Mouse (Mus musculus) ES-E14 (cell line): ENCODE measurements at regions not wholly inside any gene's neighbourhood (a gene's known extent, or its start where the extent isn't known, plus 50 kb on each side); places are given as distances from the start of the nearest gene placed in this dataset.

Experiments used
- DNase-seq: peaks from one replicate; pipeline ENCODE4 v3.0.0-alpha.2; 2013; ENCODE audit warnings: low read depth, low spot score
- H3K27ac ChIP-seq: 2 replicates; pipeline ENCODE4 v1.5.1; 2012; ENCODE audit warnings: low read depth, mild to moderate bottlenecking, low read length, moderate library complexity, mixed read lengths; ENCODE audit not compliant: poor library complexity, insufficient read depth, severe bottlenecking
- H3K36me3 ChIP-seq: 2 replicates; pipeline ENCODE4 v1.6.1; 2012; ENCODE audit warnings: mild to moderate bottlenecking, low read length, moderate library complexity, mixed read lengths; ENCODE audit not compliant: control insufficient read depth, poor library complexity, insufficient read depth, severe bottlenecking
- H3K4me1 ChIP-seq, 2 experiments: fragments of 150-350 bp in 1 of 2; sonication (generic) in 1 of 2; 2 replicates each; pipeline ENCODE4 v1.6.1; 2012; ENCODE audit warnings: low read length in 2 of 2, mild to moderate bottlenecking in 1 of 2, mixed read lengths in 1 of 2; ENCODE audit not compliant: control insufficient read depth in 2 of 2, insufficient read depth in 2 of 2, poor library complexity in 1 of 2
- H3K4me3 ChIP-seq, 2 experiments: fragments of 150-350 bp in 1 of 2; sonication (generic) in 1 of 2; 2 replicates each; pipeline ENCODE4 v1.5.1; 2012; ENCODE audit warnings: low read length in 2 of 2, low read depth in 1 of 2, mild to moderate bottlenecking in 1 of 2, mixed read lengths in 1 of 2; ENCODE audit not compliant: insufficient read depth in 1 of 2, poor library complexity in 1 of 2, severe bottlenecking in 1 of 2
- H3K9ac ChIP-seq: 2 replicates; pipeline ENCODE4 v1.6.1; 2012; ENCODE audit warnings: low read depth, mild to moderate bottlenecking, low read length, mixed read lengths; ENCODE audit not compliant: poor library complexity, insufficient read depth, severe bottlenecking
- H3K9me3 ChIP-seq: fragments of 150-350 bp; sonication (generic); 2 replicates; pipeline ENCODE4 v1.6.1; 2012; ENCODE audit warnings: low read depth, mild to moderate bottlenecking, low read length; ENCODE audit not compliant: control insufficient read depth, insufficient read depth
- CHD2 ChIP-seq: IDR thresholded peaks from 2 replicates; pipeline ENCODE4 v1.6.1; 2014; ENCODE audit warnings: mild to moderate bottlenecking, low read depth, low read length, inconsistent platforms
- HCFC1 ChIP-seq: IDR thresholded peaks from 2 replicates; pipeline ENCODE4 v1.6.1; 2012; ENCODE audit warnings: low read length, inconsistent platforms, borderline replicate concordance; ENCODE audit not compliant: insufficient read depth
- MAFK ChIP-seq: IDR thresholded peaks from 2 replicates; pipeline ENCODE4 v1.6.1; 2014; ENCODE audit warnings: mild to moderate bottlenecking, low read depth, low read length, inconsistent platforms; ENCODE audit not compliant: insufficient read depth
- ZC3H11A ChIP-seq: IDR thresholded peaks from 2 replicates; pipeline ENCODE4 v1.6.1; 2012; ENCODE audit warnings: low read depth, mild to moderate bottlenecking, inconsistent platforms, low read length, borderline replicate concordance
- ZNF384 ChIP-seq: IDR thresholded peaks from 2 replicates; pipeline ENCODE4 v1.6.1; 2012; ENCODE audit warnings: low read depth, low read length, inconsistent platforms
- in situ Hi-C, 2 experiments: fragments of 600-800 bp; cut with MboI; formaldehyde crosslinking; loops; one replicate each; pipeline ENCODE4 v1.15.1; 2025; ENCODE audit warnings: low sequenced_read_pairs in 2 of 2, inconsistent platforms in 1 of 2; ENCODE audit not compliant: unreplicated experiment in 2 of 2

- Histone ChIP-seq H3K27ac (no peak overlapping the region), H3K36me3 (no peaks in the 10 kb centered on the region), H3K4me1 (no peaks in the 10 kb centered on the region), H3K4me3 (no peak overlapping the region), H3K9me3 (no peaks in the 10 kb centered on the region), H3K9ac (no peak overlapping the region)
- peak; percentile 54 for DNase-seq
- no peak for TF ChIP-seq ZC3H11A
- no peak for TF ChIP-seq HCFC1
- TF ChIP-seq MAFK = no peak
- TF ChIP-seq CHD2 = no peak
- TF ChIP-seq ZNF384 = no peak
- in situ Hi-C loops = no loop called here
Observed at GRCm38 (mm10) chr12:109881108-109881507, 281.0 kb upstream of the Rtl1 start.

- no peak for DNase-seq
- in situ Hi-C loops = no loop called here
- TF ChIP-seq ZNF384 = no peak
- TF ChIP-seq ZC3H11A = no peak
- TF ChIP-seq CHD2 = no peak
- TF ChIP-seq MAFK = no peak
- TF ChIP-seq HCFC1 = no peak
Observed at GRCm38 (mm10) chr12:109891206-109891605, 291.1 kb upstream of the Rtl1 start.

GRCm38 (mm10) chr12:109892834-109893233, 292.7 kb upstream of the Rtl1 start:
- Histone ChIP-seq H3K4me1 (0 out of 4 replicates have a peak, but pooled peaks cover 0 to 2% of the 10 kb centered on the region in 2 experiments), H3K27ac (no peak overlapping the region), H3K36me3 (no peaks in the 10 kb centered on the region), H3K4me3 (no peak overlapping the region), H3K9me3 (no peaks in the 10 kb centered on the region), H3K9ac (no peak overlapping the region)
- in situ Hi-C loops = no loop called here
- DNase-seq = no peak
- TF ChIP-seq MAFK (no peak), ZNF384 (no peak), CHD2 (no peak), ZC3H11A (no peak), HCFC1 (no peak)

More at GRCm38 (mm10) chr12:109891206-109891605, 291.1 kb upstream of the Rtl1 start:
- no peak overlapping the region for H3K4me3 ChIP-seq
- H3K9me3 ChIP-seq = no peaks in the 10 kb centered on the region
- no peak overlapping the region for H3K9ac ChIP-seq
- H3K27ac ChIP-seq = no peak overlapping the region
- no peaks in the 10 kb centered on the region for H3K36me3 ChIP-seq
- 0 out of 4 replicates have a peak, but pooled peaks cover 0 to 2% of the 10 kb centered on the region in 2 experiments for H3K4me1 ChIP-seq

- Histone ChIP-seq H3K27ac (no peak overlapping the region), H3K4me1 (0 out of 4 replicates have a peak, but pooled peaks cover 0 to 2% of the 10 kb centered on the region in 2 experiments), H3K36me3 (no peaks in the 10 kb centered on the region), H3K9ac (no peak overlapping the region), H3K4me3 (no peak overlapping the region), H3K9me3 (no peaks in the 10 kb centered on the region)
- DNase-seq = no peak
- in situ Hi-C loops = no loop called here
- TF ChIP-seq ZC3H11A (no peak), HCFC1 (no peak), MAFK (no peak), CHD2 (no peak)
Observed at GRCm38 (mm10) chr12:109893657-109894056, 293.5 kb upstream of the Rtl1 start.

GRCm38 (mm10) chr12:109895389-109895788, 295.3 kb upstream of the Rtl1 start:
- H3K9ac ChIP-seq = no peak overlapping the region
- H3K9me3 ChIP-seq = no peaks in the 10 kb centered on the region
- H3K36me3 ChIP-seq = no peaks in the 10 kb centered on the region
- in situ Hi-C loops = no loop called here
- TF ChIP-seq HCFC1 = no peak
- no peak for TF ChIP-seq ZC3H11A
- H3K4me3 ChIP-seq = no peak overlapping the region
- no peak for DNase-seq
- 0 out of 4 replicates have a peak, but pooled peaks cover 0 to 2% of the 10 kb centered on the region in 2 experiments for H3K4me1 ChIP-seq
- no peak overlapping the region for H3K27ac ChIP-seq
